Comparison of ENCODE assay signal across 10 mouse cellular contexts in the genomic region with DNA sequence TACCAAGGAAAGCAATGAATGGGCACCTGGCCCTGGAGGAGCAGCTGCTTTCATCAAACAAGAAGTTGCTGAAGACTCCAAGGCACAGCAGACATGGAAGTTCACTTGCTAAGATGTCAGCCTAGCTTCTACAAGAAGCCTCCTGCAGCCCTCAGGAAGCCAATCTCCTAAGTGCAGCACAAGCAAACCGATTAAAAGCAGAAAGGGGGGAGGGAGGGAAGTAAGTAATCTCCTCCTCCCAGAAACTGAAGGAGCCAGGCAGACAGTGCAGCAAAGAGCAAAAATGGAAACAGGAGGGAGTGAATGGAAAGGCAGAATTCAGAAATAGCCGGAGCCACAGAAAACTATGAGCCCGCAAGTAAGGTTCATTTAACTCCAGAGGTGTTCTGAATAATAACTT. TPM values are rescaled to one million over a fixed set of nuclear protein-coding genes. Genes with fewer than 3 reads are reported as not detected.
DNase-seq lines count a peak whose midpoint lies in the region; ATAC-seq and TF ChIP-seq lines count a peak whose summit lies in the region.
"Had no signal": no experiment of that assay in that cellular context is flagged by ENCODE, and none has a peak within 500 bp of the region (broad histone marks: within the 10 kb centered on the region; RNA-seq: fewer than 3 reads in every experiment).

No protein-coding gene starts in this region.

- no peak overlapping the region for H3K4me3 ChIP-seq in lung, embryonic 16.5 days (ENCODE audit: low read length)
- H3K4me3 ChIP-seq in liver, adult 2 months (ENCODE audit: insufficient read depth, low read depth, low read length), result no peak overlapping the region
- no peak overlapping the region for H3K4me3 ChIP-seq in stomach, postnatal 0 days (ENCODE audit: low read depth, low read length)

- H3K36me3 ChIP-seq in lung, embryonic 16.5 days (ENCODE audit: control insufficient read depth, insufficient read depth, low read length), result peaks cover 3% of the 10 kb centered on the region; the same call in 1 of the 2 replicates
- H3K36me3 ChIP-seq in liver, adult 2 months (ENCODE audit: control insufficient read depth, insufficient read depth, low read length), result no peaks in the 10 kb centered on the region; the same call in 1 of the 2 replicates
- H3K36me3 ChIP-seq in stomach, postnatal 0 days (ENCODE audit: control insufficient read depth, insufficient read depth, low read length), result no peaks in the 10 kb centered on the region

- H3K9me3 ChIP-seq in lung, embryonic 16.5 days (ENCODE audit: control insufficient read depth, low read length), result no peaks in the 10 kb centered on the region
- H3K9me3 ChIP-seq in stomach, postnatal 0 days (ENCODE audit: control insufficient read depth, low read length), result no peaks in the 10 kb centered on the region

- H3K27me3 ChIP-seq in lung, embryonic 16.5 days (ENCODE audit: control insufficient read depth, insufficient read depth, low read depth, low read length), result no peaks in the 10 kb centered on the region
- H3K27me3 ChIP-seq in liver, adult 2 months (ENCODE audit: control insufficient read depth, insufficient read depth, low read length), result no peaks in the 10 kb centered on the region
- H3K27me3 ChIP-seq in stomach, postnatal 0 days (ENCODE audit: control insufficient read depth, insufficient read depth, low read length), result no peaks in the 10 kb centered on the region

- H3K79me2 ChIP-seq in liver, adult 2 months (ENCODE audit: control insufficient read depth, insufficient read depth, low read length), result peaks cover 26% of the 10 kb centered on the region; the same call in 1 of the 2 replicates

- ATAC-seq in frontal cortex, adult (ENCODE audit: low TSS enrichment), result peak; percentile 72
- no peak for ATAC-seq in lung, embryonic 16.5 days (ENCODE audit: low read depth)
- ATAC-seq in stomach, postnatal 0 days (ENCODE audit: low FRiP score, low TSS enrichment), result no peak
- ATAC-seq: hindbrain, embryonic 16.5 days had no signal

- 49% methylated on average over 3 of the region's 3 CpGs for WGBS in lung, embryonic 16.5 days
- whole genome bisulfite sequencing in liver, adult 2 months, result 53% methylated on average over 3 of the region's 3 CpGs
- 52% methylated on average over 3 of the region's 3 CpGs for WGBS in stomach, postnatal 0 days

- no peak overlapping the region for H3K9ac ChIP-seq in lung, embryonic 16.5 days (ENCODE audit: low read length)
- no peak overlapping the region for H3K9ac ChIP-seq in liver, adult 2 months (ENCODE audit: low read depth, low read length)
- no peak overlapping the region for H3K9ac ChIP-seq in stomach, postnatal 0 days (ENCODE audit: low read length)

- TF ChIP-seq EP300 in stomach, postnatal 0 days (optimal IDR thresholded peaks at IDR 0.05), result no peak

- H3K27ac ChIP-seq in lung, embryonic 16.5 days (ENCODE audit: low read length), result peak overlapping the region; percentile 10; the same call in 1 of the 2 replicates
- H3K27ac ChIP-seq in liver, adult 2 months (replicated peaks; ENCODE audit: insufficient read depth, low read depth, low read length), result peak overlapping the region; percentile 60
- H3K27ac ChIP-seq in stomach, postnatal 0 days (replicated peaks), result peak overlapping the region; percentile 86; the same call in 1 of the 2 replicates

- TF ChIP-seq CTCF in liver, adult 2 months (IDR thresholded peaks at IDR 0.05; ENCODE audit: low read depth, low read length), result no peak
- TF ChIP-seq CTCF in stomach, postnatal 0 days (IDR thresholded peaks at IDR 0.05; ENCODE audit: low read depth), result no peak

- TF ChIP-seq POLR2A in liver, adult 2 months (IDR thresholded peaks at IDR 0.05; ENCODE audit: extremely low read depth, insufficient read depth, low read length), result no peak

- peaks cover 13% of the 10 kb centered on the region for H3K4me1 ChIP-seq in lung, embryonic 16.5 days (replicated peaks; ENCODE audit: control insufficient read depth, insufficient read depth, low read length)
- H3K4me1 ChIP-seq in liver, adult 2 months (ENCODE audit: control insufficient read depth, insufficient read depth, low read length), result peaks cover 42% of the 10 kb centered on the region
- peaks cover 16% of the 10 kb centered on the region for H3K4me1 ChIP-seq in stomach, postnatal 0 days (replicated peaks; ENCODE audit: control insufficient read depth, insufficient read depth)

- H3K4me2 ChIP-seq in lung, embryonic 16.5 days (ENCODE audit: low read depth, low read length), result no peak overlapping the region
- H3K4me2 ChIP-seq in stomach, postnatal 0 days (replicated peaks; ENCODE audit: low read depth), result no peak overlapping the region

- DNase-seq in frontal cortex, postnatal 14 days (ENCODE audit: low spot score in 2 of 2), result no peak
- no peak for DNase-seq in lung, adult 18-20 months
- no peak for DNase-seq in liver, adult 2 months (ENCODE audit: extremely low read depth, low read depth, low spot score)
- DNase-seq in stomach, postnatal 0 days (ENCODE audit: low spot score), result no peak
- no peak for DNase-seq in cerebellum, adult 18-20 months
- DNase-seq in lung, postnatal 4 days, result no peak
- DNase-seq: cerebellum, postnatal 25 days had no signal

RNA-seq across cellular contexts. Expression of a gene that starts 19.7 kb away (rescaled TPM):
- 25.2 and 25.9 TPM in 2 replicates for polyA plus RNA-seq in lung, embryonic 16.5 days (2015; fragmentation: Nextera tagmentation; extraction: Ambion mirVana)
- 5.4 and 8.2 TPM in 2 replicates for total RNA-seq in liver, adult 2 months (2014; rRNA removed)
- 8.4 and 8.9 TPM in 2 replicates for polyA plus RNA-seq in liver, adult 2 months (2012; rRNA removed)
- 22.1 and 22.8 TPM in 2 replicates for polyA plus RNA-seq in stomach, postnatal 0 days (2015; fragmentation: Nextera tagmentation; extraction: Ambion mirVana)

Comparison
In these comparisons a context has a peak if more than half of its experiments do, and no peak if none do; other contexts are left out.
1. H3K27ac ChIP-seq: peak in every context shown above with its lines; median percentile 86 in stomach, postnatal 0 days; 60 in liver, adult 2 months; 10 in lung, embryonic 16.5 days.